Mouse (Mus musculus): Measurements from ENCODE around the gene Optn.

Gene Optn

GRCm38 (mm10) chr2:5029808-5030207, 34.0 kb downstream of the Optn start:
- no peak for DNase-seq (ENCODE audit: low spot score in 2 of 2)

GRCm38 (mm10) chr2:5028047-5028446, 35.8 kb downstream of the Optn start:
- DNase-seq (ENCODE audit: low spot score in 2 of 2), result no peak

GRCm38 (mm10) chr2:5027057-5027456, 36.8 kb downstream of the Optn start:
- no peak for DNase-seq (ENCODE audit: low spot score in 2 of 2)

- DNase-seq (ENCODE audit: low spot score in 2 of 2), result no peak
Observed at GRCm38 (mm10) chr2:5025162-5025733, 38.6 kb downstream of the Optn start.

- DNase-seq (ENCODE audit: low spot score in 2 of 2), result no peak
Observed at GRCm38 (mm10) chr2:5023699-5024399, 40.0 kb downstream of the Optn start.

- DNase-seq (ENCODE audit: low spot score in 2 of 2), result no peak
Observed at GRCm38 (mm10) chr2:5023275-5023674, 40.6 kb downstream of the Optn start.

GRCm38 (mm10) chr2:5019708-5020107, 44.1 kb downstream of the Optn start:
- DNase-seq (ENCODE audit: low spot score in 2 of 2), result peak; percentile 44 to 68

GRCm38 (mm10) chr2:5016922-5017321, 46.9 kb downstream of the Optn start:
- DNase-seq (ENCODE audit: low spot score in 2 of 2), result no peak

GRCm38 (mm10) chr2:5015527-5015926, 48.3 kb downstream of the Optn start:
- DNase-seq (ENCODE audit: low spot score in 2 of 2), result no peak

GRCm38 (mm10) chr2:5014616-5015015, 49.2 kb downstream of the Optn start:
- no peak for DNase-seq (ENCODE audit: low spot score in 2 of 2)

GRCm38 (mm10) chr2:5012491-5013324, 51.1 kb downstream of the Optn start, which contains the start of gene Mcm10:
TSS of gene Mcm10 (minus strand) at chr2:5012791.
- DNase-seq (ENCODE audit: low spot score in 2 of 2), result peak; percentile 83 to 92

- DNase-seq (ENCODE audit: low spot score in 2 of 2), result no peak
Observed at GRCm38 (mm10) chr2:5011898-5012490, 51.9 kb downstream of the Optn start.

- no peak for DNase-seq (ENCODE audit: low spot score in 2 of 2)
Observed at GRCm38 (mm10) chr2:5007107-5007506, 56.7 kb downstream of the Optn start.

- no peak for DNase-seq (ENCODE audit: low spot score in 2 of 2)
Observed at GRCm38 (mm10) chr2:5001266-5001665, 62.6 kb downstream of the Optn start.

- DNase-seq (ENCODE audit: low spot score in 2 of 2), result no peak
Observed at GRCm38 (mm10) chr2:4998905-4999304, 64.9 kb downstream of the Optn start.

- DNase-seq (ENCODE audit: low spot score in 2 of 2), result no peak
Observed at GRCm38 (mm10) chr2:4996421-4996824, 67.4 kb downstream of the Optn start.

- no peak for DNase-seq (ENCODE audit: low spot score in 2 of 2)
Observed at GRCm38 (mm10) chr2:4995646-4996045, 68.2 kb downstream of the Optn start.

- DNase-seq (ENCODE audit: low spot score in 2 of 2), result no peak
Observed at GRCm38 (mm10) chr2:4994436-4994835, 69.4 kb downstream of the Optn start.

GRCm38 (mm10) chr2:4993584-4993983, 70.3 kb downstream of the Optn start:
- DNase-seq (ENCODE audit: low spot score in 2 of 2), result peak in 1 of 2 experiments; percentile 49

GRCm38 (mm10) chr2:4988826-4989424, 74.9 kb downstream of the Optn start:
- no peak for DNase-seq (ENCODE audit: low spot score in 2 of 2)

- DNase-seq (ENCODE audit: low spot score in 2 of 2), result no peak
Observed at GRCm38 (mm10) chr2:4987388-4988180, 76.3 kb downstream of the Optn start.
